Mouse (Mus musculus): ENCODE data around the gene Vmn1r189. TPM values are rescaled to one million over a fixed set of nuclear protein-coding genes. Genes with fewer than 3 reads are reported as not detected.
A peak's percentile ranks its signal among the peaks of the same experiment; 100 is the strongest.
"Not testable (repeated sequence)": the region's sequence is repeated elsewhere in the genome, so short reads cannot be mapped to it uniquely, and the experiment has no call there.

Gene Vmn1r189
- not detected in 2 replicates for total RNA-seq (2014; fragmentation: Nextera tagmentation)
- not detected in 2 replicates for total RNA-seq (2017)

- ATAC-seq (replicated peaks; ENCODE audit: low FRiP score, low TSS enrichment, poor library complexity, severe bottlenecking) = not testable (repeated sequence)
These were observed at the start of gene Vmn1r189 for GRCm38 (mm10) chr13:22105724-22106123. Gene Vmn1r189 (minus strand): TSS chr13:22105824.

GRCm38 (mm10) chr13:22136495-22137293, 31.1 kb upstream of the Vmn1r189 start:
- ATAC-seq (replicated peaks; ENCODE audit: low FRiP score, low TSS enrichment, poor library complexity, severe bottlenecking) = not testable (repeated sequence)

- ATAC-seq (replicated peaks; ENCODE audit: low FRiP score, low TSS enrichment, poor library complexity, severe bottlenecking) = not testable (repeated sequence)
These were observed 21.5 kb downstream of the Vmn1r189 start, which contains the start of gene Vmn1r188 for GRCm38 (mm10) chr13:22084140-22084539. Gene Vmn1r188 (plus strand): TSS chr13:22084440.

GRCm38 (mm10) chr13:22063468-22063867, 42.2 kb downstream of the Vmn1r189 start:
- no peak for ATAC-seq (replicated peaks; ENCODE audit: low FRiP score, low TSS enrichment, poor library complexity, severe bottlenecking)

GRCm38 (mm10) chr13:22061422-22061821, 44.2 kb downstream of the Vmn1r189 start:
- no peak for ATAC-seq (replicated peaks; ENCODE audit: low FRiP score, low TSS enrichment, poor library complexity, severe bottlenecking)

- ATAC-seq (replicated peaks; ENCODE audit: low FRiP score, low TSS enrichment, poor library complexity, severe bottlenecking) = no peak
These were observed 51.9 kb downstream of the Vmn1r189 start for GRCm38 (mm10) chr13:22053754-22054153.

GRCm38 (mm10) chr13:22051523-22051859, 54.1 kb downstream of the Vmn1r189 start:
- ATAC-seq (replicated peaks; ENCODE audit: low FRiP score, low TSS enrichment, poor library complexity, severe bottlenecking) = no peak

GRCm38 (mm10) chr13:22050591-22051522, 54.8 kb downstream of the Vmn1r189 start:
- peak; percentile 94 for ATAC-seq (replicated peaks; ENCODE audit: low FRiP score, low TSS enrichment, poor library complexity, severe bottlenecking)

Other genes starting within 250 kb of the Vmn1r189 start
- 1.5 and 2.5 TPM in 2 replicates for gene Zfp184, start 160.7 kb downstream of the Vmn1r189 start, total RNA-seq (2014; fragmentation: Nextera tagmentation)
- 3.1 and 10.7 TPM in 2 replicates for gene Zfp184, start 160.7 kb downstream of the Vmn1r189 start, total RNA-seq (2017)
- gene Pom121l2, start 124.6 kb downstream of the Vmn1r189 start, total RNA-seq (2014; fragmentation: Nextera tagmentation) = not detected in 2 replicates
- gene Pom121l2, start 124.6 kb downstream of the Vmn1r189 start, total RNA-seq (2017) = not detected in 2 replicates
- gene Prss16, start 96.1 kb downstream of the Vmn1r189 start, total RNA-seq (2014; fragmentation: Nextera tagmentation) = not detected in 2 replicates
- gene Prss16, start 96.1 kb downstream of the Vmn1r189 start, total RNA-seq (2017) = 0.19 and 0.89 TPM in 2 replicates
- 11.1 TPM in 1 of 2 replicates, not detected in the other for gene Hist1h2ah, start 70.3 kb downstream of the Vmn1r189 start, total RNA-seq (2014; fragmentation: Nextera tagmentation)
- 482 and 578 TPM in 2 replicates for gene Hist1h2ah, start 70.3 kb downstream of the Vmn1r189 start, total RNA-seq (2017)
- gene Hist1h2bk, start 70.0 kb downstream of the Vmn1r189 start, total RNA-seq (2014; fragmentation: Nextera tagmentation) = 142 and 423 TPM in 2 replicates
- 812 and 1,118 TPM in 2 replicates for gene Hist1h2bk, start 70.0 kb downstream of the Vmn1r189 start, total RNA-seq (2017)
- 56.5 and 110 TPM in 2 replicates for gene Hist1h4i, start 64.5 kb downstream of the Vmn1r189 start, total RNA-seq (2014; fragmentation: Nextera tagmentation)
- 136 and 141 TPM in 2 replicates for gene Hist1h4i, start 64.5 kb downstream of the Vmn1r189 start, total RNA-seq (2017)
- 19.5 and 69.6 TPM in 2 replicates for gene Hist1h2ag, start 62.9 kb downstream of the Vmn1r189 start, total RNA-seq (2014; fragmentation: Nextera tagmentation)
- 882 and 1,306 TPM in 2 replicates for gene Hist1h2ag, start 62.9 kb downstream of the Vmn1r189 start, total RNA-seq (2017)
- 238 and 405 TPM in 2 replicates for gene Hist1h2bj, start 62.6 kb downstream of the Vmn1r189 start, total RNA-seq (2014; fragmentation: Nextera tagmentation)
- 313 and 664 TPM in 2 replicates for gene Hist1h2bj, start 62.6 kb downstream of the Vmn1r189 start, total RNA-seq (2017)
- gene Vmn1r188, start 21.4 kb downstream of the Vmn1r189 start, total RNA-seq (2014; fragmentation: Nextera tagmentation) = not detected in 2 replicates
- gene Vmn1r188, start 21.4 kb downstream of the Vmn1r189 start, total RNA-seq (2017) = not detected in 2 replicates
- gene Vmn1r191, start 78.1 kb upstream of the Vmn1r189 start, total RNA-seq (2014; fragmentation: Nextera tagmentation) = not detected in 2 replicates
- not detected in 2 replicates for gene Vmn1r191, start 78.1 kb upstream of the Vmn1r189 start, total RNA-seq (2017)
- not detected in 2 replicates for gene Vmn1r192, start 85.3 kb upstream of the Vmn1r189 start, total RNA-seq (2014; fragmentation: Nextera tagmentation)
- gene Vmn1r192, start 85.3 kb upstream of the Vmn1r189 start, total RNA-seq (2017) = not detected in 2 replicates
- gene Vmn1r193, start 117.3 kb upstream of the Vmn1r189 start, total RNA-seq (2014; fragmentation: Nextera tagmentation) = not detected in 2 replicates
- not detected in 2 replicates for gene Vmn1r193, start 117.3 kb upstream of the Vmn1r189 start, total RNA-seq (2017)
- not detected in 2 replicates for gene Vmn1r194, start 138.4 kb upstream of the Vmn1r189 start, total RNA-seq (2014; fragmentation: Nextera tagmentation)
- gene Vmn1r194, start 138.4 kb upstream of the Vmn1r189 start, total RNA-seq (2017) = not detected in 2 replicates
- gene Vmn1r195, start 164.7 kb upstream of the Vmn1r189 start, total RNA-seq (2014; fragmentation: Nextera tagmentation) = not detected in 2 replicates
- gene Vmn1r195, start 164.7 kb upstream of the Vmn1r189 start, total RNA-seq (2017) = not detected in 2 replicates
- gene Vmn1r196, start 184.1 kb upstream of the Vmn1r189 start, total RNA-seq (2014; fragmentation: Nextera tagmentation) = not detected in 2 replicates
- gene Vmn1r196, start 184.1 kb upstream of the Vmn1r189 start, total RNA-seq (2017) = not detected in 2 replicates
- not detected in 2 replicates for gene Vmn1r197, start 218.8 kb upstream of the Vmn1r189 start, total RNA-seq (2014; fragmentation: Nextera tagmentation)
- gene Vmn1r197, start 218.8 kb upstream of the Vmn1r189 start, total RNA-seq (2017) = not detected in 2 replicates
- gene Vmn1r198, start 244.5 kb upstream of the Vmn1r189 start, total RNA-seq (2014; fragmentation: Nextera tagmentation) = not detected in 2 replicates
- gene Vmn1r198, start 244.5 kb upstream of the Vmn1r189 start, total RNA-seq (2017) = not detected in 2 replicates

All from megakaryocyte-erythroid progenitor cell, adult 5-6 weeks (primary cell).